ENCODE assay signal across 16 mouse cellular contexts in the genomic region with DNA sequence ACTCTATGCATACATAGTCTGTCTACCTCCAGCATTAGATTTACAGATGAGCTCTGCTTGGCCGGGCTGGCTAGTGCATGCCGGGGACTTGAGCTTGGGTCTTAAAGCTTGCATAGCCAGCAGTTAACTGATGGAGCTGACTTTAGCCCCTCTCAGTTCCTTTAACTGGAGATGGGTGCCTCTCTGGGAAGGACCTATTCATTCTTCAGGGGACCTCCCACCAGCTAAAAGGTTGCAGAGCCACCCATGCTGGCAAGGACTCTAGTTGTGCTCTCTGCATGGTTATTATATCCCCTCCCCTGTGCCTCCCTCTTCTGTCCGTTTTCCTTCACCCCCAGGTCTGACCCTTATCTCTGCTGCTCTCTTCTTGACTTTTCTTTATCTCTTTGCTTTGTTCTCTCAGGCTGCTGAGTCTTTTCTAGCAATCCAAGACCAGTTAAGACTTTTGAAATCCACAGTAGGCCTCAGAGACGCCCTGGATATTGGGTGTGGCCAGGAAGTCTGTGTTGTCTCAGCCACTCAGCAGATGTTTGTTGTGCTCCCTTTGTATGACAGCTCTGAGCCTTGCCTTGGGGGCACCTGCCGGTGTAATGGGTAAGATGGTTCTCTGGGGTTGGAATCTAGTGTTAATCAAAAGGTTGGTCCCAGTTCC. TPM values are rescaled to one million over a fixed set of nuclear protein-coding genes. Genes with fewer than 3 reads are reported as not detected.
A peak's percentile ranks its signal among the peaks of the same experiment; 100 is the strongest.
DNase-seq lines count a peak whose midpoint lies in the region; ATAC-seq lines count a peak whose summit lies in the region.
"Had no signal": no experiment of that assay in that cellular context is flagged by ENCODE, and none has a peak within 500 bp of the region (broad histone marks: within the 10 kb centered on the region; RNA-seq: fewer than 3 reads in every experiment).

No protein-coding gene starts in this region.

- peaks cover 20% of the 10 kb centered on the region for H3K4me1 ChIP-seq in heart, embryonic 12.5 days (replicated peaks)
- peaks cover 43% of the 10 kb centered on the region for H3K4me1 ChIP-seq in liver, embryonic 13.5 days (replicated peaks)

- H3K4me2 ChIP-seq in heart, embryonic 12.5 days: no peak overlapping the region
- peak overlapping the region; percentile 86 for H3K4me2 ChIP-seq in liver, embryonic 13.5 days
- H3K4me2 ChIP-seq: heart, embryonic 15.5 days had no signal

- no peaks in the 10 kb centered on the region for H3K27me3 ChIP-seq in heart, embryonic 12.5 days (replicated peaks)
- H3K27me3 ChIP-seq in liver, embryonic 13.5 days: no peaks in the 10 kb centered on the region
- H3K27me3 ChIP-seq: heart, embryonic 15.5 days; hindbrain, embryonic 13.5 days had no signal

- H3K27ac ChIP-seq in heart, embryonic 12.5 days (ENCODE audit: poor library complexity, severe bottlenecking): 0 out of 2 replicates have a peak overlapping the region, but pooled peaks have one; percentile 17
- H3K27ac ChIP-seq in liver, embryonic 13.5 days: peak overlapping the region; percentile 79
- H3K27ac ChIP-seq: heart, embryonic 15.5 days; hindbrain, embryonic 13.5 days; left cerebral cortex, adult 2 months had no signal

- no peak for DNase-seq in heart, adult 18-20 months
- peak; percentile 25 for DNase-seq in urinary bladder, postnatal 14 days (ENCODE audit: low spot score)
- no peak for DNase-seq in urinary bladder, adult 2 months (ENCODE audit: low spot score)
- peak; percentile 28 for DNase-seq in liver, embryonic 13.5 days
- no peak for DNase-seq in Muller cell, postnatal 12 days (ENCODE audit: inconsistent ontology term)
- no peak for DNase-seq in retina, postnatal 1 day
- DNase-seq in adipocyte (ENCODE audit: low spot score): no peak
- DNase-seq: cerebellum, adult 9-11 months; gastrocnemius, postnatal 14 days; kidney, adult 8-10 months; right cerebral cortex, postnatal 25 days had no signal

- no peak overlapping the region for H3K4me3 ChIP-seq in heart, embryonic 12.5 days
- no peak overlapping the region for H3K4me3 ChIP-seq in liver, embryonic 13.5 days (replicated peaks)
- H3K4me3 ChIP-seq: erythroblast, embryonic 14.5 days; heart, embryonic 15.5 days; hindbrain, embryonic 13.5 days had no signal

- no peak for ATAC-seq in heart, embryonic 12.5 days (ENCODE audit: insufficient number of reproducible peaks, low FRiP score)
- peak; percentile 56 for ATAC-seq in liver, embryonic 13.5 days (ENCODE audit: low read depth)

- WGBS in heart, embryonic 12.5 days: 50% methylated on average over 5 of the region's 5 CpGs
- WGBS in liver, embryonic 13.5 days (ENCODE audit: insufficient replicate concordance): 20% methylated on average over 5 of the region's 5 CpGs

- no peak overlapping the region for H3K9ac ChIP-seq in heart, embryonic 12.5 days
- H3K9ac ChIP-seq in liver, embryonic 13.5 days: 0 out of 2 replicates have a peak overlapping the region, but pooled peaks have one; percentile 13
- H3K9ac ChIP-seq: heart, embryonic 15.5 days; hindbrain, embryonic 13.5 days had no signal

- H3K9me3 ChIP-seq in heart, embryonic 12.5 days (replicated peaks): no peaks in the 10 kb centered on the region; the same call in 1 of the 2 replicates
- no peaks in the 10 kb centered on the region for H3K9me3 ChIP-seq in liver, embryonic 13.5 days (replicated peaks)
- H3K9me3 ChIP-seq: heart, embryonic 15.5 days; hindbrain, embryonic 13.5 days had no signal

- H3K36me3 ChIP-seq in heart, embryonic 12.5 days: peaks cover 21% of the 10 kb centered on the region
- H3K36me3 ChIP-seq in liver, embryonic 13.5 days: peaks cover 18% of the 10 kb centered on the region

RNA-seq across cellular contexts. Expression of a gene that starts 2.7 kb away (rescaled TPM):
- polyA plus RNA-seq in heart, embryonic 12.5 days (2016; fragmentation: Nextera tagmentation; extraction: Ambion mirVana): 20.7 and 21.0 TPM in 2 replicates
- 1 to 10 TPM; 4.7 to 4.9 TPM for total RNA-seq in heart, adult 18-20 months (2021)
- polyA plus RNA-seq in urinary bladder, adult 2 months (2012; rRNA removed): 33.6 and 35.8 TPM in 2 replicates
- polyA plus RNA-seq in liver, embryonic 13.5 days (2015; fragmentation: Nextera tagmentation; extraction: Ambion mirVana): 25.4 and 31.1 TPM in 2 replicates

Comparison
In these comparisons a context has a peak if more than half of its experiments do, and no peak if none do; other contexts are left out.
1. DNase-seq: peak in urinary bladder, postnatal 14 days (single experiment) and liver, embryonic 13.5 days (single experiment); none in heart, adult 18-20 months (0 of 2), urinary bladder, adult 2 months (single experiment), Muller cell, postnatal 12 days (single experiment), retina, postnatal 1 day (single experiment) and adipocyte (single experiment).